Mouse (Mus musculus) liver, embryonic 11.5 days (tissue): Measurements from ENCODE around the gene 6030498E09Rik. TPM values are rescaled to one million over a fixed set of nuclear protein-coding genes. Genes with fewer than 3 reads are reported as not detected.

Experiments used
- ATAC-seq: fragments of 200-750 bp; cut with Nextera tagmentation; replicated peaks from 2 replicates; pipeline ENCODE4 v1.8.0; 2017; ENCODE audit warnings: moderate number of reproducible peaks, mild to moderate bottlenecking, moderate TSS enrichment, moderate library complexity; ENCODE audit not compliant: low FRiP score
- DNase-seq: peaks from one replicate; pipeline ENCODE4 v3.0.0-alpha.2; 2017; ENCODE audit warnings: low spot score
- H3K27ac ChIP-seq: fragments of 300-500 bp; sonication (generic); 2 replicates; pipeline ENCODE4 v1.5.1; 2014; ENCODE audit warnings: mild to moderate bottlenecking, low read depth, low read length, control low read depth
- H3K27me3 ChIP-seq: fragments of 300-500 bp; sonication (generic); replicated peaks from 2 replicates; pipeline ENCODE4 v1.6.1; 2014; ENCODE audit warnings: low read length, mixed read lengths; ENCODE audit not compliant: control insufficient read depth, insufficient read depth
- H3K36me3 ChIP-seq: fragments of 300-500 bp; sonication (generic); 2 replicates; pipeline ENCODE4 v1.6.1; 2014; ENCODE audit warnings: mild to moderate bottlenecking, low read length, moderate library complexity, mixed read lengths; ENCODE audit not compliant: control insufficient read depth, insufficient read depth
- H3K4me1 ChIP-seq: fragments of 300-500 bp; sonication (generic); replicated peaks from 2 replicates; pipeline ENCODE4 v1.6.1; 2014; ENCODE audit warnings: low read length, mixed read lengths; ENCODE audit not compliant: control insufficient read depth, insufficient read depth
- H3K4me2 ChIP-seq: fragments of 300-500 bp; sonication (generic); 2 replicates; pipeline ENCODE4 v1.6.1; 2014; ENCODE audit warnings: mild to moderate bottlenecking, control low read depth, moderate library complexity
- H3K4me3 ChIP-seq: fragments of 300-500 bp; sonication (generic); 2 replicates; pipeline ENCODE4 v1.5.1; 2014; ENCODE audit warnings: low read depth, low read length, control low read depth
- H3K9ac ChIP-seq: fragments of 300-500 bp; sonication (generic); 2 replicates; pipeline ENCODE4 v1.6.1; 2014; ENCODE audit warnings: low read depth, low read length, control low read depth
- H3K9me3 ChIP-seq: fragments of 300-500 bp; sonication (generic); 2 replicates; pipeline ENCODE4 v1.6.1; 2016; ENCODE audit warnings: low read length, inconsistent platforms, mixed read lengths; ENCODE audit not compliant: control insufficient read depth
- WGBS: fragments of 180-500 bp; shearing (Covaris S2); extraction: QIAGEN DNeasy Blood & Tissue Kit; methylation state at CpG from one replicate; pipeline ENCODE4 v1.1.7; 2014; 5-methylcytosine and 5-hydroxymethylcytosine counted together
- microRNA-seq: library from miRNA; unstranded; fragments of <30 nt; microRNA quantifications from one replicate; pipeline ENCODE4, GENCODE M21; 2017; ENCODE audit warnings: borderline number of aligned reads
- polyA plus RNA-seq: library from polyadenylated mRNA; unstranded; fragments of >200 nt; fragmentation: Nextera tagmentation; extraction: Ambion mirVana; gene quantifications from 2 replicates; pipeline ENCODE4 v1.2.1, GENCODE M21; 2014

6030498E09Rik gene
- polyA plus RNA-seq, 1 experiment from 2014 or later, result 0.23 TPM

- Histone ChIP-seq H3K27ac (no peak overlapping the region), H3K27me3 (no peaks in the 10 kb centered on the region), H3K4me3 (no peak overlapping the region), H3K9ac (no peak overlapping the region), H3K4me1 (no peaks in the 10 kb centered on the region), H3K9me3 (no peaks in the 10 kb centered on the region), H3K4me2 (no peak overlapping the region), H3K36me3 (no peaks in the 10 kb centered on the region)
- DNase-seq (no peak), ATAC-seq (no peak)
- 79% methylated on average over 3 of the region's 3 CpGs for WGBS
These were observed 44.4 kb downstream of the 6030498E09Rik start for GRCm38 (mm10) chrX:38816841-38817240.

- ATAC-seq, result no peak
- no peak overlapping the region for H3K27ac ChIP-seq
- DNase-seq, result no peak
- no peak overlapping the region for H3K9ac ChIP-seq
- H3K27me3 ChIP-seq, result no peaks in the 10 kb centered on the region
- H3K4me1 ChIP-seq, result no peaks in the 10 kb centered on the region
- WGBS, result 67% methylated on average over 1 of the region's 1 CpGs
- no peak overlapping the region for H3K4me2 ChIP-seq
- no peaks in the 10 kb centered on the region for H3K36me3 ChIP-seq
- H3K4me3 ChIP-seq, result no peak overlapping the region
- H3K9me3 ChIP-seq, result no peaks in the 10 kb centered on the region
These were observed 186.1 kb downstream of the 6030498E09Rik start for GRCm38 (mm10) chrX:38958571-38958970.

GRCm38 (mm10) chrX:38996265-38996664 is 223.8 kb downstream of the 6030498E09Rik start:
- Histone ChIP-seq H3K4me1 (no peaks in the 10 kb centered on the region), H3K4me2 (no peak overlapping the region), H3K4me3 (no peak overlapping the region), H3K9ac (no peak overlapping the region), H3K36me3 (no peaks in the 10 kb centered on the region), H3K9me3 (no peaks in the 10 kb centered on the region), H3K27ac (no peak overlapping the region), H3K27me3 (no peaks in the 10 kb centered on the region)
- no peak for DNase-seq
- no peak for ATAC-seq
- 87% methylated on average over 5 of the region's 5 CpGs for WGBS

Small RNAs within 50 kb of the gene (microRNA-seq; reads per million reads assigned to microRNA genes)
- not detected for gene Gm25642

Other genes with a start within 250 kb of the 6030498E09Rik start
- 39.6 and 45.6 TPM in 2 replicates for gene Cul4b, start 196.5 kb upstream of the 6030498E09Rik start, polyA plus RNA-seq
- gene Mcts1, start 172.1 kb upstream of the 6030498E09Rik start, polyA plus RNA-seq, result 84.6 and 86.6 TPM in 2 replicates
- gene C1galt1c1, start 137.6 kb upstream of the 6030498E09Rik start, polyA plus RNA-seq, result 18.1 and 22.1 TPM in 2 replicates